Mouse (Mus musculus) adrenal gland, adult 8-10 months (tissue): ENCODE results near the gene Lipe. TPM values are rescaled to one million over a fixed set of nuclear protein-coding genes. Genes with fewer than 3 reads are reported as not detected.

ENCODE experiments used
- DNase-seq: peaks from one replicate; pipeline ENCODE4 v3.0.0; 2022
- total RNA-seq, 4 experiments: library from RNA; stranded (reverse); gene quantifications; 2 replicates each; pipeline ENCODE4 v1.2.4; 2022

Gene Lipe
- total RNA-seq, 4 experiments from 2014 or later, result 157 to 290 (median 256) TPM

DNA sequence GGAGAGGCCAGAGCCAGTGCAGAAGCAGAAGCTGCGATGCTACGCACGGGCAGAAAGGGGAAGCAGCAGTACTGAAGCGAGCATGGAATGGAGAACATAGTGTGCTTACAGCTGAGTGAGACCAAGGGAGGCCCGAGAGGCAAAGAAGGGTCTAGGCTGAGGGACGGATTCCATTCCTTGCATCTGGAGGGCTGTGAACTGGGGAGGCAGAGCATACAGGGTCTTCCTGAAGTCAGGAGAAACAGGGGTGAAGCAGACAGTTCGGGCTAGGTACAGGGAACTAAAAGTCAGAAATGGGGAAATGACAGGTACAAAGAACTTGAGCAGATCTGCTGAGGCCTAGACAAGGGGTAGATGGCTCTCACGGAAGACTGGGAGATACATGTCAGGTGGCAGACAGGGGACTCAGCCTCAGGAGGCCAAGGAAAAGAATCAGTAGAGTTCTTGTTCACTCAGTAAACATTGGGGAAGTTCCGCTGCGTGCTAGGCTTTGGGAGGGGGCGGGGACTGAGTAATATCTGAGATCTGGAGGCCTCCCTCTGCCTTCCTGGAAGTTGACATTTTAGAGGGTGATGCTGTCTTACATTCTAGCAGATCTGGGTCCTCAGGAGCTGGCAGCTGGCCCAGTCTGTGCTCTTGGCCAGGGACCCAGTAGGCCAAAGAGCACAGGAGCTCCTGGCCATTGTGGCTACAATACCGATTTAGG, 12.5 kb downstream of the Lipe start:
- peak; percentile 89 for DNase-seq

- DNase-seq, result no peak
These were observed 13.3 kb downstream of the Lipe start for GRCm38 (mm10) chr7:25385259-25385658.

GRCm38 (mm10) chr7:25384818-25385217, 13.7 kb downstream of the Lipe start:
- DNase-seq, result no peak

DNA sequence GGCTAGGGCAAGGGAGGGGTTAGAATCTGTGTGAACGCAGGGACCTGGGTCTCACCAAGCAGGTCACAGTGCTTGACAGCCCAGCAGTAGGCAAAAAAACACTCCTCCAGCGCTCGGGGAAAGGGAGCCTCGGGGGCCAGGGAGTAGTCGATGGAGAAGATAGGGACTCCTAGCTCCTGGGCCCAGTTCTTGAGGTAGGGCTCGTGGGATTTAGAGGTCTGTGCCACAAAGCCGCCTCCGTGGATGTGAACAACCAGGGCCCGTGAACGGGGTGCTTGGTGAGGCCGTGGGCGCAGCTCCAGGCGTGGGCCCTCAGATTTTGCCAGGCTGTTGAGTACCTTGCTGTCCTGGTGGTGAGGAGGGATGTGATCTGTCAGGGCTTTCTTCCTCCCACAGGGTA, 14.2 kb downstream of the Lipe start:
- DNase-seq, result no peak

GRCm38 (mm10) chr7:25383891-25384290, 14.6 kb downstream of the Lipe start:
- DNase-seq, result no peak

- no peak for DNase-seq
These were observed 15.1 kb downstream of the Lipe start for GRCm38 (mm10) chr7:25383385-25383784.

- DNase-seq, result no peak
These were observed 16.0 kb downstream of the Lipe start for GRCm38 (mm10) chr7:25382541-25382940.

GRCm38 (mm10) chr7:25381284-25381680, 17.2 kb downstream of the Lipe start:
- DNase-seq, result no peak

DNA sequence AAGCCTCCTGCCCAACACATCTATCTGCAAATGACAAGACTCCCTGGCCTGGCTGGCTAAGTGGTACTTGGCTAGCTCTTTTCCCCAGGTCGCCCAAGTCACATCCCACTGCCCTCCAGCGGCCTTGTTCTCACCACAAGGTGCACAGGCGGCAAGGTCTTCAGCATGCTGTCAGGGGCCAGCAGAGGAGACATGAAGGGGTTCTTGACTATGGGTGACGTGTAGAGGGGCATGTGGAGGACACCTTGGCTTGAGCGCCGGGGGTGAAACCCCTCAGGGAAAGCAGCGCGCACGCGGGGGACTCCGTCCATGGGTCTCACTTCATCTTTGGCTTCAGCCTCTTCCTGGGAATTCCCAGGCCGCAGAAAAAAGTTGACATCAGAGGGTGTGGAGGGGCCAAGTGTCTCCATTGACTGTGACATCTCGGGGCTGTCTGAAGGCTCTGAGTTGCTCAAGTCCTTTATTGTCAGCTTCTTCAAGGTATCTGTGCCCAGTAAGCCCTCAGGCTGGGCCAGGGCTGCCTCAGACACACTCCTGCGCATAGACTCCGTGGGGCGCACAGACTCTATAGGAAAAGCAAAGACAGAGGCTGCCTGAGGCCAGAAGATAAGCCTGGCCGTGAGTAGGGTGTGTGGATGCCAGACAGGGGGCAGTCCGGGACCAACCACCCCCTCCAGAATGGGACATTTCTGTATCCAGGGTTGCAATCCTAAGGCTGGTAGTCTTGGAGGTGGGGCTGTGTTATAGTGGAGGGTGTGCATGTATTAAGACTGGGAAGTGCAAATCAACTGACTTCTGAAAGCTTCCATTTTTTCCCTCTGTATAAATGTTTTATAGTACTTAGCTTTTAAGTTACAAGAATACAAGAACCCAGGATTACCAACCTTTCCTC, 17.9 kb downstream of the Lipe start:
- DNase-seq, result no peak

- DNase-seq, result no peak
These were observed 18.8 kb downstream of the Lipe start for GRCm38 (mm10) chr7:25379551-25380351.

- DNase-seq, result no peak
These were observed 20.1 kb downstream of the Lipe start for GRCm38 (mm10) chr7:25378181-25379100.

DNA sequence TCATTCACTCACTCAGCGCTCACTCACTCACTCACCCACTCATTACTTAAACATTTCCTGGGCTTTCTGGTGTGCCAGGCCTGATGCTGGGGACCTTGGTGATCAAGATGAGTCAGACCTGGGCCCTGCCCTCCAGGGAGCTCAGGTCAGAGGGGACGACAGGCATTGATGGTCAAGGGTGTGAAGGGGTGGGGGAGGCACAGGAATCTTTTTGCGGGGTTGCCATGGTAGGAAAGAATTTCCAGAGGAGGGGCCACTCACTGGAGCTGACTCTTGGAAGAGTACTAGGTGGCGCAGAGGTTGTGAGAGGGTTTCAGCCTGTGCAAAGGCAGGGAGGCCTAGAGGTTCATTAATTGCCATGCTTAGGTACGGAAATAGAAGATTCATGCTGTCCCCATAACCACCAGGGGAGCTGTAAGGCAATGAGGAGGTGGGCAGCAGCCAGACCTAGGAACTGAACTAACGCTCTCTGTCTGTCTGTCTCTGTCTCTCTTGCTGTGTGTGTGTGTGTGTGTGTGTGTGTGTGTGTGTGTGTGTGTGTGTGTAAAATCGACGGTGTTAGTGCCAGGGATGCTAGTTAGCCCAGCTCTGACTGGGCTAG, 21.3 kb downstream of the Lipe start:
- peak; percentile 79 for DNase-seq

- DNase-seq, result peak; percentile 93
These were observed 22.0 kb downstream of the Lipe start for GRCm38 (mm10) chr7:25376556-25376955.

- no peak for DNase-seq
These were observed 26.1 kb downstream of the Lipe start for GRCm38 (mm10) chr7:25372441-25372840.

- DNase-seq, result no peak
These were observed 29.3 kb downstream of the Lipe start, which contains the start of gene Cnfn for GRCm38 (mm10) chr7:25369058-25369749. Cnfn (minus strand) TSS chr7:25369724.

GRCm38 (mm10) chr7:25368333-25368732, 30.2 kb downstream of the Lipe start:
- no peak for DNase-seq

DNA sequence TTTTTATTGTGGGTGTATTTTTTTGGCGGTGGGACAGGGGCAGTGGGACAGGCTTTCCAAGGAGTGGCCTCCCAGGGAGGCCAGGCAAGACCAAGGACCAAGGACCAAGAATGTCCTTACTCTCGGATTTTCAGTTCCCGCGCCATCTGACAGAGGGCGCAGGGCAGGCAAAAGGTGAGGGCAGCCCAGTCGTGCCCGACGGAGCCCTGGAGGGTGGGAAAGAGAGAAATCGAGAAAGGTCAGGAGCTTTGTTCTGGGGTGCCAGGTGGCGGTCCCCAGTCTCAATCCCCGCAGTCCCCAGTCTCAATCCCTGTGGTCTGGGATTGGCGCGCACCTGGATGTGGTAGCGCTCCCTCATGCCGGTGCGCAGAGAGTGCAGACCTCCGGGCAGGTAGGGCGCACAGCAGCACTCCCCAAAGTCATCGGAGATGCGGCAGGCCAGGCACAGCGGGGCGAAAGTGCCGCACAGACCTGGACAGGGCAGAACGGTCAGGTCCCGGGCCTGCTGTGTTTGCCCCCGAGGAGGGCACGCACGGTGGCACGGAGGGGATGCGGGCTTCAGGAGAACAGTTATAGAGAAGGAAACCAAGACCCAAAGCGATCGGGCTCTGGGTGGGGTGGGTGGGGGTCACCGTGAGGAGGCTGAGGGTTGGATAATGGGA, 30.7 kb downstream of the Lipe start:
- no peak for DNase-seq

DNA sequence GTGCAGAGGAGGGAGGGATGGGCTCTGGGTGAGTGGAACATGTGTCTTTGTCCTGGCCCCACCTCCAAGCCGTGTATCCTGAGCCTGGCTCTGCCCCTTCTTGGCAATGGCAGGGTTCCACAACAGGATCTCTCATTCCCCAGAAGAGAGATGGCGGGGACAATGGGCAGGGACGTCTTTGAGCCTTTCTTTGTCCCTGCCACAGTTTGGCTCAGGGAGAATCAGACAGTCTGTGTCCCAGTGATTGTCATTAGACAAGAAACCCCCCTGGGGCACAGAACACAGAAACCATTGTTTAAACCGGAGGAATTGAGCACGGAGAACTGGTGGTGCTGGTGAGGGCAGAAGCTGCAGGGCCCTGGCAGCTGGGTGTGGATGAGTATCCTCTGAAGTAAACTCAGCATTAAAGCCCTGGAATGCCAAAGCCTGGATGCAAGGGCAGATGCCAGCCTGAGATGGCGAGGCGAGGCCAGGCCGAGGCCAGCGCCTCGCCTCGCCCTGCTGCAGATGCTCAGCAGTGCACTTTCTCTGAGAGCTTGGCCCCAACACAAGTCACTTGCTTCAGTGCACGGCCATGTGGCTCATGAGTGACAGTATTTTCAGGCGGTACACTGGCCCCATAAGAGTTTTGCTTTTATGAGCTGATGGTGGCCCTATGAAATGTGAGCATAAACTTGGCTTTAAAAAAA, 32.4 kb downstream of the Lipe start:
- DNase-seq, result no peak

GRCm38 (mm10) chr7:25363632-25364031, 34.9 kb downstream of the Lipe start:
- no peak for DNase-seq
